Mouse (Mus musculus) E14TG2a.4 (cell line): ENCODE measurements at regions not wholly inside any gene's neighbourhood (a gene's known extent, or its start where the extent isn't known, plus 50 kb on each side); places are given as distances from the start of the nearest gene placed in this dataset.

Source experiments
- CTCF ChIP-seq: conservative IDR thresholded peaks from 2 replicates; pipeline ENCODE4 v1.5.1; 2014; ENCODE audit warnings: low read length
- NANOG ChIP-seq: IDR thresholded peaks from 2 replicates; pipeline ENCODE4 v1.6.1; 2014; ENCODE audit warnings: borderline replicate concordance, low read length, mixed read lengths
- POU5F1 ChIP-seq: IDR thresholded peaks from 2 replicates; pipeline ENCODE4 v1.6.1; 2014; ENCODE audit warnings: low read length, borderline replicate concordance

- no peak for TF ChIP-seq CTCF
- no peak for TF ChIP-seq NANOG
- TF ChIP-seq POU5F1, result no peak
Observed at GRCm38 (mm10) chr1:40936729-40937128, 131.3 kb downstream of the Tmem182 start.
